Mouse (Mus musculus) MEL (cell line): ENCODE data around the gene Qars. TPM values are rescaled to one million over a fixed set of nuclear protein-coding genes. Genes with fewer than 3 reads are reported as not detected.

Experiments
- DNase-seq: peaks from one replicate; pipeline ENCODE4 v3.0.0; 2011; ENCODE audit warnings: low read depth, low spot score
- H3K27ac ChIP-seq: 2 replicates; pipeline ENCODE4 v1.5.1; 2012; ENCODE audit warnings: low read depth, mild to moderate bottlenecking, control low read depth, low read length, moderate library complexity; ENCODE audit not compliant: control insufficient read depth
- H3K27me3 ChIP-seq, 2 experiments: fragments of 150-350 bp in 1 of 2; sonication (generic) in 1 of 2; 2 replicates each; pipeline ENCODE4 v1.6.1; 2012; ENCODE audit warnings: low read length in 2 of 2, mild to moderate bottlenecking in 2 of 2, improper control_type of control experiment in 1 of 2, moderate library complexity in 1 of 2; ENCODE audit not compliant: insufficient read depth in 2 of 2, control insufficient read depth in 1 of 2
- H3K36me3 ChIP-seq, 2 experiments: 2 replicates each; pipeline ENCODE4 v1.6.1; 2012 to 2014; ENCODE audit warnings: low read length in 2 of 2, improper control_type of control experiment in 1 of 2, inconsistent platforms in 1 of 2, mild to moderate bottlenecking in 1 of 2; ENCODE audit not compliant: insufficient read depth in 2 of 2, control insufficient read depth in 1 of 2
- H3K4me1 ChIP-seq, 2 experiments: fragments of 150-350 bp in 1 of 2; sonication (generic) in 1 of 2; 2 replicates each; pipeline ENCODE4 v1.6.1; 2012; ENCODE audit warnings: low read length in 2 of 2, improper control_type of control experiment in 1 of 2, mild to moderate bottlenecking in 1 of 2; ENCODE audit not compliant: insufficient read depth in 2 of 2, control insufficient read depth in 1 of 2
- H3K4me3 ChIP-seq, 2 experiments: fragments of 150-350 bp in 1 of 2; sonication (generic) in 1 of 2; 2 replicates each; pipeline ENCODE4 v1.5.1; 2012; ENCODE audit warnings: low read depth in 2 of 2, low read length in 2 of 2, mild to moderate bottlenecking in 2 of 2, moderate library complexity in 2 of 2, control low read depth in 1 of 2, improper control_type of control experiment in 1 of 2; ENCODE audit not compliant: control insufficient read depth in 1 of 2, insufficient read depth in 1 of 2
- H3K79me2 ChIP-seq: 2 replicates; pipeline ENCODE4 v1.6.1; 2012; ENCODE audit warnings: mild to moderate bottlenecking, low read length, moderate library complexity; ENCODE audit not compliant: control insufficient read depth, poor library complexity, insufficient read depth
- H3K9ac ChIP-seq: 2 replicates; pipeline ENCODE4 v1.6.1; 2012; ENCODE audit warnings: low read depth, mild to moderate bottlenecking, control low read depth, low read length, moderate library complexity; ENCODE audit not compliant: control insufficient read depth, poor library complexity, severe bottlenecking
- H3K9me3 ChIP-seq: fragments of 150-350 bp; sonication (generic); replicated peaks from 2 replicates; pipeline ENCODE4 v1.6.1; 2012; ENCODE audit warnings: mild to moderate bottlenecking, low read length, improper control_type of control experiment, moderate library complexity; ENCODE audit not compliant: insufficient read depth
- BHLHE40 ChIP-seq: IDR thresholded peaks from 2 replicates; pipeline ENCODE4 v1.6.1; 2012; ENCODE audit warnings: low read depth, mild to moderate bottlenecking, inconsistent platforms, low read length, improper control_type of control experiment, borderline replicate concordance
- CTCF ChIP-seq, 3 experiments: IDR thresholded peaks in 2 of 3; conservative IDR thresholded peaks in 1 of 3; 2 replicates each; pipeline ENCODE4 v1.5.1; 2011 to 2012; ENCODE audit warnings: low read length in 3 of 3, low read depth in 2 of 3, mild to moderate bottlenecking in 2 of 3, improper control_type of control experiment in 1 of 3, inconsistent platforms in 1 of 3, mixed read lengths in 1 of 3, moderate library complexity in 1 of 3; ENCODE audit not compliant: control insufficient read depth in 1 of 3, insufficient read depth in 1 of 3, poor library complexity in 1 of 3, severe bottlenecking in 1 of 3
- ELF1 ChIP-seq: IDR thresholded peaks from 2 replicates; pipeline ENCODE4 v1.6.1; 2014; ENCODE audit warnings: low read depth, mild to moderate bottlenecking, inconsistent platforms, low read length, improper control_type of control experiment, moderate library complexity
- EP300 ChIP-seq, 2 experiments: IDR thresholded peaks; 2 replicates each; pipeline ENCODE4 v1.6.1; 2011; ENCODE audit warnings: improper control_type of control experiment in 2 of 2, low read length in 2 of 2, low read depth in 1 of 2, mild to moderate bottlenecking in 1 of 2
- GABPA ChIP-seq: IDR thresholded peaks from 2 replicates; pipeline ENCODE4 v1.6.1; 2012; ENCODE audit warnings: low read depth, mild to moderate bottlenecking, inconsistent platforms, low read length, improper control_type of control experiment, moderate library complexity
- HCFC1 ChIP-seq: IDR thresholded peaks from 2 replicates; pipeline ENCODE4 v1.6.1; 2012; ENCODE audit warnings: low read depth, mild to moderate bottlenecking, inconsistent platforms, low read length, improper control_type of control experiment, moderate library complexity
- MEF2A ChIP-seq: IDR thresholded peaks from 2 replicates; pipeline ENCODE4 v1.6.1; 2014; ENCODE audit warnings: low read depth, mild to moderate bottlenecking, inconsistent platforms, low read length, improper control_type of control experiment; ENCODE audit not compliant: poor library complexity, insufficient replicate concordance, severe bottlenecking; ENCODE audit errors: extremely low read depth
- MYC ChIP-seq: IDR thresholded peaks from 2 replicates; pipeline ENCODE4 v1.6.1; 2011; ENCODE audit warnings: low read depth, mild to moderate bottlenecking, low read length, improper control_type of control experiment, moderate library complexity
- POLR2AphosphoS5 ChIP-seq: IDR thresholded peaks from 2 replicates; pipeline ENCODE4 v1.6.1; 2012; ENCODE audit warnings: low read depth, borderline replicate concordance, mild to moderate bottlenecking, inconsistent platforms, low read length, moderate library complexity, mixed read lengths
- RCOR1 ChIP-seq: IDR thresholded peaks from 2 replicates; pipeline ENCODE4 v1.6.1; 2012; ENCODE audit warnings: low read depth, mild to moderate bottlenecking, inconsistent platforms, low read length, improper control_type of control experiment
- TAL1 ChIP-seq: IDR thresholded peaks from 2 replicates; pipeline ENCODE4 v1.6.1; 2012; ENCODE audit warnings: mild to moderate bottlenecking, inconsistent platforms, low read length, moderate library complexity, mixed read lengths
- TBP ChIP-seq: IDR thresholded peaks from 2 replicates; pipeline ENCODE4 v1.8.0; 2011; ENCODE audit warnings: low read depth, low read length, improper control_type of control experiment
- TCF12 ChIP-seq: IDR thresholded peaks from 2 replicates; pipeline ENCODE4 v1.6.1; 2014; ENCODE audit warnings: low read depth, mild to moderate bottlenecking, inconsistent platforms, low read length, improper control_type of control experiment, moderate library complexity
- ZKSCAN1 ChIP-seq: IDR thresholded peaks from 2 replicates; pipeline ENCODE4 v1.6.1; 2012; ENCODE audit warnings: low read depth, mild to moderate bottlenecking, inconsistent platforms, low read length, improper control_type of control experiment, moderate library complexity
- polyA plus RNA-seq, 2 experiments: library from polyadenylated mRNA; stranded (reverse) in 1 of 2; unstranded in 1 of 2; fragments of >175 nt in 1 of 2; fragments of >200 nt in 1 of 2; gene quantifications; 2 replicates each; pipeline versions ENCODE4 v1.2.1 to v1.2.4; 2012; ENCODE audit warnings: low replicate concordance in 2 of 2, low read depth in 1 of 2; ENCODE audit not compliant: insufficient read length in 2 of 2, insufficient read depth in 1 of 2, missing spikeins in 1 of 2
- total RNA-seq: library from RNA; depleted of rRNA; stranded (reverse); fragments of 300-350 nt; gene quantifications from 2 replicates; pipeline ENCODE4 v1.2.3, GENCODE M21; 2012

The Qars gene
- total and polyA plus RNA-seq, 3 experiments = 286 to 407 TPM; not detected in 1

DNA sequence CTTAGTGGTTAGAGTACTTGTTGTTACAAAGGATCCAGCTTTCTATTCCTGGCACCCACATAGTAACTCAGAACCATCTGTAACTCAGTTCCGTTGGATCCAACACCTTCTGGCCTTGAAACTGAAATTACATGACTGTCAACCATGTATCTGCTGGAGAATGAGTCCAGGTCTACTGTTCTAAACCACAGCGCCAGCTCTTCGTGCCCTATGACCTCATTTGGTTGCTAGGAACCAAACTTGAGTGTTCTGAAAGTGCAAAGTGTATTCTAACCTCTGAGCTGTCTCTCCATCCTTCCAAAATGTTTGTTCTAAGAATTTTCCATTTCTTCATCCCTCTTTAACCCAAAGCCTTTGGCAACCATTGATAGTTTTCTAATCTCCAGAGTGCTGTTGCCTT is 38.5 kb downstream of the Qars start:
- Histone ChIP-seq H3K4me3 (no peak overlapping the region), H3K9ac (no peak overlapping the region), H3K79me2 (no peaks in the 10 kb centered on the region), H3K9me3 (no peaks in the 10 kb centered on the region), H3K36me3 (peaks cover 0 to 53% of the 10 kb centered on the region in 2 experiments; a peak in 3 of 4 replicates), H3K27ac (no peak overlapping the region), H3K27me3 (no peaks in the 10 kb centered on the region), H3K4me1 (no peaks in the 10 kb centered on the region)
- TF ChIP-seq ZKSCAN1 (no peak), EP300 (IDR thresholded peaks at IDR 0.05; ENCODE audit: low read depth in 1 of 2, low read length in 2 of 2) (no peak), BHLHE40 (no peak), ELF1 (no peak), RCOR1 (no peak), POLR2AphosphoS5 (no peak)
- DNase-seq = no peak

GRCm38 (mm10) chr9:108546875-108547274 is 39.4 kb downstream of the Qars start:
- no peak for DNase-seq
- Histone ChIP-seq H3K4me3 (no peak overlapping the region), H3K9me3 (no peaks in the 10 kb centered on the region), H3K36me3 (peaks cover 0 to 55% of the 10 kb centered on the region in 2 experiments; a peak in 3 of 4 replicates)
- TF ChIP-seq ZKSCAN1 (no peak), MYC (no peak), MEF2A (no peak), GABPA (no peak), TBP (no peak), CTCF (IDR thresholded peaks at IDR 0.05 in 2 of 3, conservative IDR thresholded peaks at IDR 0.05 in 1 of 3; ENCODE audit: control insufficient read depth in 1 of 3, insufficient read depth in 1 of 3, low read depth in 2 of 3, low read length in 3 of 3, poor library complexity in 1 of 3, severe bottlenecking in 1 of 3) (no peak), HCFC1 (no peak), BHLHE40 (no peak), RCOR1 (no peak), TAL1 (no peak), EP300 (IDR thresholded peaks at IDR 0.05; ENCODE audit: low read depth in 1 of 2, low read length in 2 of 2) (no peak)
- TF ChIP-seq, all 39 proteins: peak for 0
- Histone ChIP-seq H3K4me1 (no peaks in the 10 kb centered on the region), H3K79me2 (no peaks in the 10 kb centered on the region), H3K27ac (no peak overlapping the region), H3K27me3 (no peaks in the 10 kb centered on the region), H3K9ac (no peak overlapping the region)

DNA sequence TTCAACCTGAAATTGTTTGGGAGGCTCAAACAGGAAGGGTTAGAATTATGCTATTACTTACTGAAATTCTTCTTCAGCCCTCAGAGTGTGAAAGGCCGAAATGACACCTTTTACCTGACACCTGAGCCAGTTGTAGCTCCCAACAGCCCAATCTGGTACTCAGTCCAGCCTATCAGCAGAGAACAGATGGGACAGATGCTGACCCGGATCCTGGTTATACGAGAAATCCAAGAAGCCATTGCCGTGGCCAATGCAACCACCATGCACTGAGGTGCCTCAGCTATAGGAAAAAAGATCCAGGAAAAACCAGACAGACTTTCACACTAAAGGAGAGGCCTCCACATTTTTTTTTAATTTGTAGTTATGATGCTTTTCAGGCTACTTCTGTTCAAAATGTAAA is 51.7 kb downstream of the Qars start:
- Histone ChIP-seq H3K4me3 (no peak overlapping the region), H3K4me1 (peaks cover 0 to 24% of the 10 kb centered on the region in 2 experiments; a peak in 3 of 4 replicates), H3K9me3 (no peaks in the 10 kb centered on the region), H3K27ac (no peak overlapping the region), H3K27me3 (no peaks in the 10 kb centered on the region), H3K79me2 (peaks cover 20% of the 10 kb centered on the region), H3K9ac (no peak overlapping the region), H3K36me3 (peaks cover 24 to 30% of the 10 kb centered on the region in 2 experiments)
- no peak for DNase-seq
- TF ChIP-seq TCF12 (no peak), ZKSCAN1 (no peak)
